21 mouse cellular contexts compared by ENCODE assay signal in genomic region chr1:61387587-61387986, GRCm38 (mm10).
"Had no signal": no experiment of that assay in that cellular context is flagged by ENCODE, and none has a peak within 500 bp of the region (broad histone marks: within the 10 kb centered on the region; RNA-seq: fewer than 3 reads in every experiment).

No protein-coding gene starts in this region.

- H3K4me3 ChIP-seq: limb, embryonic 12.5 days; limb, embryonic 15.5 days; megakaryocyte, embryonic 14.5 days; midbrain, embryonic 10.5 days; midbrain, embryonic 13.5 days; myocyte; neural tube, embryonic 13.5 days; stomach, embryonic 15.5 days had no signal

- H3K4me2 ChIP-seq: limb, embryonic 12.5 days; limb, embryonic 15.5 days; liver, embryonic 11.5 days; midbrain, embryonic 13.5 days; neural tube, embryonic 13.5 days; stomach, embryonic 15.5 days had no signal

- H3K9me3 ChIP-seq: limb, embryonic 12.5 days; limb, embryonic 15.5 days; megakaryocyte, embryonic 14.5 days; midbrain, embryonic 10.5 days; midbrain, embryonic 13.5 days; neural tube, embryonic 13.5 days; stomach, embryonic 15.5 days had no signal

- ATAC-seq: liver, postnatal 0 days; midbrain, embryonic 13.5 days; midbrain, embryonic 16.5 days had no signal

- H3K36me3 ChIP-seq: limb, embryonic 12.5 days; limb, embryonic 15.5 days; midbrain, embryonic 10.5 days; midbrain, embryonic 13.5 days; neural tube, embryonic 13.5 days; stomach, embryonic 15.5 days had no signal

- H3K27ac ChIP-seq: limb, embryonic 12.5 days; limb, embryonic 15.5 days; liver, embryonic 14.5 days; midbrain, embryonic 10.5 days; midbrain, embryonic 13.5 days; neural tube, embryonic 13.5 days; stomach, embryonic 15.5 days had no signal

- H3K27me3 ChIP-seq: limb, embryonic 12.5 days; limb, embryonic 15.5 days; midbrain, embryonic 13.5 days; neural tube, embryonic 13.5 days; stomach, embryonic 15.5 days had no signal

- H3K4me1 ChIP-seq: limb, embryonic 12.5 days; limb, embryonic 15.5 days; megakaryocyte, embryonic 14.5 days; midbrain, embryonic 10.5 days; midbrain, embryonic 13.5 days; stomach, embryonic 15.5 days had no signal

- DNase-seq: kidney, adult 9 months; left cerebral cortex, postnatal 4 days; liver, postnatal 0 days; lung, postnatal 10 days; retina, postnatal 1 day; right cerebral cortex, postnatal 25 days; spleen, adult 18-20 months; thymus, adult 2 months; thymus, postnatal 14 days; thymus, postnatal 4 days had no signal

- H3K9ac ChIP-seq: limb, embryonic 12.5 days; limb, embryonic 15.5 days; liver, embryonic 14.5 days; liver, postnatal 0 days; midbrain, embryonic 13.5 days; neural tube, embryonic 13.5 days; stomach, embryonic 15.5 days had no signal
